8 mouse cellular contexts compared by ENCODE assay signal in the genomic region with DNA sequence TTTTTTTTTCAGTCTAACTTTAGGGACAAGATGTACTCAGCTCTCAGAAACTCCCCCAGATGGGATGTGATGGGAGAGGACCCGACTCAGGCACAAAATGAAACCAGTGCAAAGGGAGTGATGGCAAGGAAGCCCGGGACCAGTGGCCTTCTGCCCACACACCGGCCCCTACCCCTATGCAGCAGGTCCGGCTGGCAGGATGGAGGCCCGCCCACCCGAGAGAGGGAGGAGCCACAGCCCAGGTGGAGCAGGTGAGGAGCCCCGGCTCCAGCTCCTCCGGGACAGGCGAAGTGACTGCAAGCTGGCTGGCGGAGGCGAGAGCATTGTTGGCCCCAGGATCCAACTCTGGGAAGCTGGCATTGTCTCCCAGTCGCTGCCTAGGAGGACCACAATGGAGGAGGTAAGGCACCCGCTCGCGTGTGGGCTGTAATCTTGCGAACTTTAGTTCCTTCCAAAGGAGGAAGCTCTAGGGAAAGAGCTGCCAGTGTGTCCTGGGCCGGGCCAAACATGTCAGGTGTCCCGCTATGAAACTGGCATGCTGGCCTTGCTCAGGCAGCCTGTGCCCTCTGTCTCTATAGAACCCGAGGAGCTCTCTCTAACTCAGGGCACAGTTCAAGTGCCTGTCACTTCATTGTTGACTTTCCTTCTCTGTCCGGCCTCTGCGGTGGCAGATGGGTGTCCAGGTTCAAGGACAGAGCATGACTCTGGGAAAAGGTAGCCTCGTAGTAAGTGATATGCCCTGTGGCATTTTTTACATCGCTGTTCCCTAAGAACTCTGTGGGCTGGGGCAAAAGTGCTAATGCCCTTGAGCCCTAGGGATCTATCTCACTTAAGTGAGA. TPM values are rescaled to one million over a fixed set of nuclear protein-coding genes. Genes with fewer than 3 reads are reported as not detected.
A peak's percentile ranks its signal among the peaks of the same experiment; 100 is the strongest.
DNase-seq lines count a peak whose midpoint lies in the region; ATAC-seq and TF ChIP-seq lines count a peak whose summit lies in the region.

A gene (plus strand): TSS at position 166 of the 839 bp plus-strand sequence.

- H3K4me2 ChIP-seq in heart, postnatal 0 days (ENCODE audit: low read depth, low read length) = peak within 1 kb of the TSS; percentile 46
- H3K4me2 ChIP-seq in forebrain, embryonic 11.5 days (ENCODE audit: low read depth, low read length, severe bottlenecking) = peak within 1 kb of the TSS; percentile 44
- peak within 1 kb of the TSS; percentile 51 for H3K4me2 ChIP-seq in kidney, postnatal 0 days (ENCODE audit: low read length)

- H3K4me1 ChIP-seq in heart, postnatal 0 days (ENCODE audit: control insufficient read depth, insufficient read depth) = no peaks in the 10 kb centered on the region
- no peaks in the 10 kb centered on the region; the same call in 1 of the 2 replicates for H3K4me1 ChIP-seq in forebrain, embryonic 11.5 days (replicated peaks; ENCODE audit: control insufficient read depth, insufficient read depth, low read length)
- H3K4me1 ChIP-seq in kidney, postnatal 0 days (replicated peaks; ENCODE audit: insufficient read depth, low read length) = no peaks in the 10 kb centered on the region

- H3K27me3 ChIP-seq in heart, postnatal 0 days (ENCODE audit: control insufficient read depth, insufficient read depth, low read length) = no peaks in the 10 kb centered on the region
- H3K27me3 ChIP-seq in forebrain, embryonic 11.5 days (ENCODE audit: control insufficient read depth, insufficient read depth, low read length) = no peaks in the 10 kb centered on the region; the same call in 1 of the 2 replicates
- H3K27me3 ChIP-seq in kidney, postnatal 0 days (ENCODE audit: insufficient read depth, low read length) = no peaks in the 10 kb centered on the region

- H3K9ac ChIP-seq in heart, postnatal 0 days (replicated peaks; ENCODE audit: low read depth, low read length) = no peak within 1 kb of the TSS
- H3K9ac ChIP-seq in forebrain, embryonic 11.5 days (ENCODE audit: low read length) = no peak within 1 kb of the TSS
- H3K9ac ChIP-seq in kidney, postnatal 0 days (ENCODE audit: low read depth, low read length) = no peak within 1 kb of the TSS

- DNase-seq in heart, postnatal 0 days (ENCODE audit: low spot score) = no peak
- no peak for DNase-seq in heart, adult 11 months
- DNase-seq in forebrain, embryonic 11.5 days (ENCODE audit: low spot score) = no peak
- no peak for DNase-seq in kidney, postnatal 0 days (ENCODE audit: low spot score)
- no peak for DNase-seq in adrenal gland, postnatal 36 days
- DNase-seq in adrenal gland, postnatal 25 days = no peak
- no peak for DNase-seq in T-cell, adult 2 months (ENCODE audit: low spot score)

- no peak for TF ChIP-seq CTCF in heart, postnatal 0 days (IDR thresholded peaks at IDR 0.05; ENCODE audit: low read depth)
- no peak for TF ChIP-seq CTCF in kidney, postnatal 0 days (IDR thresholded peaks at IDR 0.05; ENCODE audit: low read depth)

- no peaks in the 10 kb centered on the region for H3K36me3 ChIP-seq in heart, postnatal 0 days (replicated peaks; ENCODE audit: control insufficient read depth, insufficient read depth, low read length)
- H3K36me3 ChIP-seq in forebrain, embryonic 11.5 days (ENCODE audit: control insufficient read depth, insufficient read depth, low read length) = no peaks in the 10 kb centered on the region
- H3K36me3 ChIP-seq in kidney, postnatal 0 days (ENCODE audit: insufficient read depth, low read length) = no peaks in the 10 kb centered on the region

- H3K9me3 ChIP-seq in heart, postnatal 0 days (replicated peaks; ENCODE audit: control insufficient read depth, low read length) = no peaks in the 10 kb centered on the region
- no peaks in the 10 kb centered on the region for H3K9me3 ChIP-seq in forebrain, embryonic 11.5 days (ENCODE audit: control insufficient read depth, low read length)
- no peaks in the 10 kb centered on the region for H3K9me3 ChIP-seq in kidney, postnatal 0 days (replicated peaks; ENCODE audit: low read length)

- H3K27ac ChIP-seq in heart, postnatal 0 days (ENCODE audit: low read depth) = no peak within 1 kb of the TSS
- H3K27ac ChIP-seq in forebrain, embryonic 11.5 days (ENCODE audit: low read depth, low read length) = no peak within 1 kb of the TSS
- no peak within 1 kb of the TSS for H3K27ac ChIP-seq in kidney, postnatal 0 days

- WGBS in heart, postnatal 0 days = 19% methylated on average over 23 of the region's 23 CpGs
- WGBS in forebrain, embryonic 11.5 days = 17% methylated on average over 23 of the region's 23 CpGs
- 17% methylated on average over 23 of the region's 23 CpGs for WGBS in kidney, postnatal 0 days

- ATAC-seq in heart, postnatal 0 days (ENCODE audit: insufficient read depth, low read depth) = no peak
- no peak for ATAC-seq in forebrain, embryonic 11.5 days (replicated peaks; ENCODE audit: low FRiP score)
- 0 out of 2 replicates have a peak, but pooled peaks have one; percentile 57 for ATAC-seq in kidney, postnatal 0 days (replicated peaks; ENCODE audit: low FRiP score, low read depth)
- ATAC-seq in megakaryocyte-erythroid progenitor cell, adult 5-6 weeks (replicated peaks; ENCODE audit: low FRiP score, low TSS enrichment, poor library complexity, severe bottlenecking) = 0 out of 2 replicates have a peak, but pooled peaks have one; percentile 14

- TF ChIP-seq EP300 in heart, postnatal 0 days (IDR thresholded peaks at IDR 0.05; ENCODE audit: low read depth) = no peak

- H3K4me3 ChIP-seq in heart, postnatal 0 days (ENCODE audit: low read depth, low read length) = peak within 1 kb of the TSS; percentile 25; the same call in 1 of the 2 replicates
- no peak within 1 kb of the TSS for H3K4me3 ChIP-seq in forebrain, embryonic 11.5 days (ENCODE audit: low read depth, low read length)
- peak within 1 kb of the TSS; percentile 24 for H3K4me3 ChIP-seq in kidney, postnatal 0 days (replicated peaks; ENCODE audit: low read depth, low read length)

RNA-seq across cellular contexts. Expression of the gene that starts here (rescaled TPM):
- not detected in 2 replicates for total RNA-seq in heart, postnatal 0 days (2014; rRNA removed; ENCODE audit: low replicate concordance)
- polyA plus RNA-seq in heart, postnatal 0 days (2015; fragmentation: Nextera tagmentation; extraction: Ambion mirVana) = not detected in 2 replicates
- 0.17 TPM in 1 of 2 replicates, not detected in the other for polyA plus RNA-seq in forebrain, embryonic 11.5 days (2014; fragmentation: Nextera tagmentation; extraction: Ambion mirVana)
- polyA plus RNA-seq in kidney, postnatal 0 days (2015; fragmentation: Nextera tagmentation; extraction: Ambion mirVana) = 0.87 and 1.0 TPM in 2 replicates
- not detected in 2 replicates for total RNA-seq in megakaryocyte-erythroid progenitor cell, adult 5-6 weeks (2014; fragmentation: Nextera tagmentation)
- total RNA-seq in megakaryocyte-erythroid progenitor cell, adult 5-6 weeks (2017) = not detected in 2 replicates
- total RNA-seq in adrenal gland, postnatal 36 days (2021) = under 1 TPM; 0.66 to 0.70 TPM
- 0.67 and 0.94 TPM in 2 replicates for total RNA-seq in adrenal gland, postnatal 25 days (2021)

Comparison
In these comparisons a context has a peak if more than half of its experiments do, and no peak if none do; other contexts are left out.
1. Peak in ATAC-seq in megakaryocyte-erythroid progenitor cell, adult 5-6 weeks; RNA of the gene not detected or under 1 TPM.